Mouse (Mus musculus) heart, postnatal 0 days (tissue): ENCODE measurements around the gene Fgfr2.
A peak's percentile ranks its signal among the peaks of the same experiment; 100 is the strongest.

Experiments
- CTCF ChIP-seq: IDR thresholded peaks from 2 replicates; pipeline ENCODE4 v1.5.1; 2016; ENCODE audit warnings: antibody characterized with exemption, control low read depth, low read depth
- EP300 ChIP-seq: IDR thresholded peaks from 2 replicates; pipeline ENCODE4 v1.6.1; 2016; ENCODE audit warnings: antibody characterized with exemption, low read depth

- TF ChIP-seq CTCF (no peak), EP300 (peak; percentile 76; the same call in 1 of the 2 replicates)
Measured at GRCm38 (mm10) chr7:130681798-130682197, 2441.4 kb downstream of the Fgfr2 start.
